ENCODE assay signal across 26 mouse cellular contexts in the genomic region with DNA sequence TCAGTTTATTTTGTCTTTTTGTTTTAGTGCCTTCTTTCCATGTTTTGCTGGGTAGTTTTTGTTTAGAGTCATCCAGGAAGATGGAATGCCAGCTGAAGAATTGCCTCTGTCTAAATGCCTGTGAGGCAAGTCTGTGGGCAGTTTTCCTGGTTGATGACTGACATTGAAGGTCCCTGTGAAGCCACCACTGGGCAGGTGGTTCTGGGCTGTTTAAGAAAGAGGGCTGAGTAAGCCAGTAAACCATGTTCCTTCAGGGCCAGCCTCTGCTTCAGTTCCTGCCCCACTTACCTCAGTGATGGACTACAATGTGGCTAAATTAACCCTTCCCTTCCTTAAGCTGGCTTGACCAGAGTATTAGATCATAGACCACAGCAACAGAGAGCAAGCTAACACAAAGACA. TPM values are rescaled to one million over a fixed set of nuclear protein-coding genes. Genes with fewer than 3 reads are reported as not detected.
DNase-seq lines count a peak whose midpoint lies in the region; ATAC-seq and TF ChIP-seq lines count a peak whose summit lies in the region.
"Had no signal": no experiment of that assay in that cellular context is flagged by ENCODE, and none has a peak within 500 bp of the region (broad histone marks: within the 10 kb centered on the region; RNA-seq: fewer than 3 reads in every experiment).

No protein-coding gene starts in this region.

- no peaks in the 10 kb centered on the region for H3K9me3 ChIP-seq in heart, embryonic 11.5 days (replicated peaks; ENCODE audit: control insufficient read depth, low read length)
- H3K9me3 ChIP-seq in lung, postnatal 0 days (ENCODE audit: low read length): no peaks in the 10 kb centered on the region
- H3K9me3 ChIP-seq: embryonic facial prominence, embryonic 10.5 days; embryonic facial prominence, embryonic 12.5 days; forebrain, embryonic 13.5 days; forebrain, embryonic 15.5 days; G1E had no signal

- no peaks in the 10 kb centered on the region for H3K4me1 ChIP-seq in heart, embryonic 11.5 days (ENCODE audit: control insufficient read depth, insufficient read depth, low read length)
- no peaks in the 10 kb centered on the region for H3K4me1 ChIP-seq in lung, postnatal 0 days (ENCODE audit: insufficient read depth, low read depth, low read length)
- H3K4me1 ChIP-seq: embryonic facial prominence, embryonic 12.5 days; forebrain, embryonic 13.5 days; forebrain, embryonic 15.5 days had no signal

- no peaks in the 10 kb centered on the region for H3K27me3 ChIP-seq in heart, embryonic 11.5 days (ENCODE audit: control insufficient read depth, insufficient read depth, low read length)
- H3K27me3 ChIP-seq in lung, postnatal 0 days (replicated peaks; ENCODE audit: insufficient read depth, low read length): no peaks in the 10 kb centered on the region
- H3K27me3 ChIP-seq: CH12.LX; embryonic facial prominence, embryonic 12.5 days; forebrain, embryonic 15.5 days had no signal

- no peak overlapping the region for H3K4me2 ChIP-seq in heart, embryonic 11.5 days
- no peak overlapping the region for H3K4me2 ChIP-seq in lung, postnatal 0 days (replicated peaks; ENCODE audit: low read depth, low read length)
- H3K4me2 ChIP-seq: embryonic facial prominence, embryonic 12.5 days; forebrain, embryonic 13.5 days; forebrain, embryonic 15.5 days had no signal

- TF ChIP-seq CTCF in lung, postnatal 0 days (IDR thresholded peaks at IDR 0.05): no peak

- no peak for TF ChIP-seq EP300 in lung, postnatal 0 days (IDR thresholded peaks at IDR 0.05)

- ATAC-seq in heart, embryonic 11.5 days (replicated peaks; ENCODE audit: insufficient number of reproducible peaks, low FRiP score, low TSS enrichment): no peak
- ATAC-seq in lung, postnatal 0 days: no peak
- ATAC-seq: CD4-positive, CD25-positive, alpha-beta regulatory T cell, adult 4 months; forebrain, embryonic 13.5 days; forebrain, embryonic 15.5 days; forebrain, postnatal 0 days had no signal

- H3K4me3 ChIP-seq in heart, embryonic 11.5 days (ENCODE audit: low read depth, low read length): no peak overlapping the region
- no peak overlapping the region for H3K4me3 ChIP-seq in lung, postnatal 0 days (ENCODE audit: low read depth, low read length)
- H3K4me3 ChIP-seq: embryonic facial prominence, embryonic 10.5 days; embryonic facial prominence, embryonic 12.5 days; forebrain, embryonic 13.5 days; forebrain, embryonic 15.5 days had no signal

- H3K27ac ChIP-seq in heart, embryonic 11.5 days (ENCODE audit: low read depth, low read length): no peak overlapping the region
- H3K27ac ChIP-seq in lung, postnatal 0 days (ENCODE audit: low read length): no peak overlapping the region
- H3K27ac ChIP-seq: embryonic facial prominence, embryonic 10.5 days; embryonic facial prominence, embryonic 12.5 days; forebrain, embryonic 13.5 days; forebrain, embryonic 15.5 days had no signal

- no peak overlapping the region for H3K9ac ChIP-seq in heart, embryonic 11.5 days (ENCODE audit: low read depth, low read length)
- no peak overlapping the region for H3K9ac ChIP-seq in lung, postnatal 0 days (replicated peaks; ENCODE audit: low read depth)
- H3K9ac ChIP-seq: embryonic facial prominence, embryonic 12.5 days; forebrain, embryonic 13.5 days; forebrain, embryonic 15.5 days; forebrain, postnatal 0 days had no signal

- H3K36me3 ChIP-seq in heart, embryonic 11.5 days (ENCODE audit: control insufficient read depth, insufficient read depth, low read length): no peaks in the 10 kb centered on the region
- H3K36me3 ChIP-seq in lung, postnatal 0 days (ENCODE audit: insufficient read depth, low read length): no peaks in the 10 kb centered on the region
- H3K36me3 ChIP-seq: embryonic facial prominence, embryonic 10.5 days; embryonic facial prominence, embryonic 12.5 days; forebrain, embryonic 15.5 days; G1E had no signal

- peak; percentile 51 for DNase-seq in heart, adult 11 months
- DNase-seq in 416B (ENCODE audit: low read depth): peak; percentile 67
- DNase-seq in Muller cell, postnatal 12 days (ENCODE audit: inconsistent ontology term): peak; percentile 44
- DNase-seq in lung, postnatal 0 days (ENCODE audit: low spot score): no peak
- DNase-seq in right cerebral cortex, adult 18-20 months: no peak
- no peak for DNase-seq in cerebellum, postnatal 4 days (ENCODE audit: low spot score in 2 of 2)
- DNase-seq: adrenal gland, adult 2 months; adrenal gland, postnatal 10 days; adrenal gland, postnatal 25 days; cerebellum, adult 11 months; cerebellum, adult 18-20 months; cerebellum, adult 8-10 months; cerebellum, adult 9-11 months; cerebellum, postnatal 14 days; cerebellum, postnatal 36 days; forebrain, postnatal 0 days had no signal

RNA-seq across cellular contexts. Expression of a gene that starts 31.6 kb away (rescaled TPM):
- polyA plus RNA-seq in heart, embryonic 11.5 days (2014; fragmentation: Nextera tagmentation; extraction: Ambion mirVana): 9.1 and 9.9 TPM in 2 replicates
- 4.7 and 5.8 TPM in 2 replicates for polyA plus RNA-seq in lung, postnatal 0 days (2015; fragmentation: Nextera tagmentation; extraction: Ambion mirVana)

RNA-seq across cellular contexts. Expression of a gene that starts 44.4 kb away (rescaled TPM):
- 1.9 and 2.0 TPM in 2 replicates for polyA plus RNA-seq in heart, embryonic 11.5 days (2014; fragmentation: Nextera tagmentation; extraction: Ambion mirVana)
- polyA plus RNA-seq in lung, postnatal 0 days (2015; fragmentation: Nextera tagmentation; extraction: Ambion mirVana): not detected in 2 replicates
- polyA plus RNA-seq: cortical plate, adult 2 months; forebrain, embryonic 11.5 days; forebrain, embryonic 15.5 days; forebrain, postnatal 0 days; G1E had no signal

Comparison
In these comparisons a context has a peak if more than half of its experiments do, and no peak if none do; other contexts are left out.
1. DNase-seq: peak in heart, adult 11 months (single experiment), 416B (single experiment) and Muller cell, postnatal 12 days (single experiment); none in lung, postnatal 0 days (single experiment), right cerebral cortex, adult 18-20 months (single experiment) and cerebellum, postnatal 4 days (0 of 2).